Mouse (Mus musculus) kidney, adult 2 months (tissue): ENCODE results near the gene Syf2. TPM values are rescaled to one million over a fixed set of nuclear protein-coding genes. Genes with fewer than 3 reads are reported as not detected.

ENCODE experiments used
- DNase-seq: peaks from one replicate; pipeline ENCODE4 v3.0.0; 2021
- H3K27ac ChIP-seq: fragments of 200-500 bp; 2 replicates; pipeline ENCODE4 v1.5.1; 2012; ENCODE audit warnings: low read depth, low read length, control low read depth, inconsistent platforms; ENCODE audit not compliant: insufficient read depth
- H3K27me3 ChIP-seq: fragments of 200-500 bp; replicated peaks from 2 replicates; pipeline ENCODE4 v1.6.1; 2012; ENCODE audit warnings: mild to moderate bottlenecking, moderate library complexity, low read length, inconsistent platforms; ENCODE audit not compliant: control insufficient read depth, insufficient read depth
- H3K36me3 ChIP-seq: fragments of 200-500 bp; 2 replicates; pipeline ENCODE4 v1.6.1; 2012; ENCODE audit warnings: mild to moderate bottlenecking, moderate library complexity, low read length, inconsistent platforms; ENCODE audit not compliant: control insufficient read depth, insufficient read depth
- H3K4me1 ChIP-seq: fragments of 200-500 bp; 2 replicates; pipeline ENCODE4 v1.6.1; 2011; ENCODE audit warnings: low read length; ENCODE audit not compliant: control insufficient read depth, insufficient read depth
- H3K4me3 ChIP-seq: fragments of 200-500 bp; 2 replicates; pipeline ENCODE4 v1.5.1; 2011; ENCODE audit warnings: mild to moderate bottlenecking, low read depth, low read length, control low read depth; ENCODE audit not compliant: insufficient read depth
- CTCF ChIP-seq: fragments of 200-500 bp; conservative IDR thresholded peaks from 2 replicates; pipeline ENCODE4 v1.5.1; 2011; ENCODE audit warnings: low read depth, mild to moderate bottlenecking, control low read depth, low read length, moderate library complexity, mixed read lengths; ENCODE audit not compliant: insufficient read depth, insufficient read length
- POLR2A ChIP-seq: fragments of 200-500 bp; IDR thresholded peaks from one replicate; pipeline ENCODE4 v1.6.1; 2011; ENCODE audit warnings: low read depth, low read length, control low read depth
- WGBS: fragments of 180-500 bp; shearing (Covaris S2); methylation state at CpG from one replicate; pipeline ENCODE4 v1.1.7; 2018; 5-methylcytosine and 5-hydroxymethylcytosine counted together
- polyA plus RNA-seq: library from polyadenylated mRNA; depleted of rRNA; stranded (reverse); fragments of >200 nt; gene quantifications from 2 replicates; pipeline ENCODE4 v1.2.3, GENCODE M21; 2012

Syf2 gene
- polyA plus RNA-seq, 1 experiment, result 34.3 TPM

DNA sequence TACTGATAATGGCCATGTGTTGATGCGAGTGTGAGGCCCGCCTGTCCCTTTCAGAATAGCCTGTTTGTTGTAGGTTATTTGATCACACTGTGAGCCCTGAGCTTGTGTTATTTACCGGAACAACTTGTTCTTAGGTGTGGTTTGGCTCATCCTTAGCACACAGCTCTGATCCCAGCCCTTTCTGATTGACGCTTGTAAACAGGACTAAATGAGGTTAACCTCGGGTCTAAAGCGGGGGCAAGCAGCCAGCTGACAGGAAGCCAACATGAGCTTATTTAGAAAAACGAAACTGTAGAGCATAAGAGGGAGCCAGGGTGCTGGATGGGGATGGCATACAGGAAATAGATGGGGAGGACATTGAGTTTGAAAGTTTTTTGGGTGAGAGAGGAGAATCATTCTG lies 12.3 kb upstream of the Syf2 start:
- H3K27me3 ChIP-seq, result no peaks in the 10 kb centered on the region
- no peaks in the 10 kb centered on the region for H3K36me3 ChIP-seq
- DNase-seq, result peak; percentile 92
- H3K27ac ChIP-seq, result 0 out of 2 replicates have a peak overlapping the region, but pooled peaks have one; percentile 24
- 20% methylated on average over 7 of the region's 7 CpGs for WGBS
- TF ChIP-seq POLR2A (no peak), CTCF (no peak)
- peaks cover 7% of the 10 kb centered on the region; the same call in 1 of the 2 replicates for H3K4me1 ChIP-seq
- no peak overlapping the region for H3K4me3 ChIP-seq

DNA sequence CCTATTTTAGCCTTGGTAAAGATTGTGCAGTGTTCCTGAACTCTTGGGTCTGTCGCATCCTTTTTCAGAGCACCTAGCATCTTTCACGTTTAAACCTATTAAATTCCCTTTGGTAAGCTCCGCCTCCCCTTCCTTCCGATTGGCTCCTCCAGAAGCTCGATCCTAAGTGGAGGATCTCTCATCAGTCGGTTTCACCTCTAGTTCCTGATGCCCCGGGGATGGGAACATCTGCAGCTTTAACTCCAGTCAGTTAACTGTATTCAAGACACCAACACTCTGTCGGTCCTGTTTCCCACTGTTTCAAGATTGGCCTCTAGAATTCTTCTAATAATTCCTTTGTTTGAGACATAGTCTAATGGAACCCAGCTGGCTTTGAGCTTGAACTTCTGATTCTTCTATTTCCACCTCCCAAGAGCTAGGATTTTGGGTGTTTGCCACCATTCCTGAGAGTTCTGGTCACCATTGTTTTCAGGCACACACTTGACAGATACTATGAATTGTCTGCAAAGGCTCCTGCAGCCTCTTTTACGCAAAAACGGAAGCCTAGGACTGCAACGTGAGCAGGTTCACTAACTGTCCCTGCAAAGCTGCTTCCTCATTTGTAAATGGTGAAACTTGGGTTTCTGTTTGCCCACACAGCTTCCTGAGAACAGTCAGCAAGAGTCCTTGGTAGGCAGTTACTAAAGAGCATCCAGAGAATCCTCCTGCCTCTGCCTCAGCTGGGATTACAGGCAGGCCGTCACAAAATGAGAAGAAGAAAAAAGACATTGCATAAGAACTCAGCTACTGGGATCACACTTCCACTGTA lies 10.8 kb upstream of the Syf2 start:
- peaks cover 2% of the 10 kb centered on the region; the same call in 1 of the 2 replicates for H3K36me3 ChIP-seq
- no peak for DNase-seq
- no peak overlapping the region for H3K4me3 ChIP-seq
- no peak overlapping the region for H3K27ac ChIP-seq
- no peaks in the 10 kb centered on the region for H3K27me3 ChIP-seq
- peaks cover 7% of the 10 kb centered on the region; the same call in 1 of the 2 replicates for H3K4me1 ChIP-seq
- TF ChIP-seq CTCF (no peak), POLR2A (no peak)
- WGBS, result 47% methylated on average over 12 of the region's 12 CpGs

DNA sequence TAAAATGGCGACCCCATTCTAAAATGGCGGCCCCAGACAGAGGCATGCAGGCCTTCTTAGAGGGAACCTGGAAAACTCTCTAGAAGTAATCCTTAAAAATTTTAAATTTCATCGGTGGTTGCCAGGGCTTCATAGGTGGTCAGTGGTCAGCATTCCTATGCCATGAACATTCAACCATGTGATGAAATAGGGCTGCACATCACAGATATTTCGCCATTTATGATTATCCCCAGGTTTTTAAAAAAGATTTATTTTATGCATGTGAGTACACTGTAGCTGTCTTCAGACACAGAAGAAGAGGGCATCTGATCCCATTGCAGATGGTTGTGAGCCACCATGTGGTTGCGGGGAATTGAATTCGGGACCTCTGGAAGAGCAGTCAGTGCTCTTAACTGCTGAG lies 10.1 kb upstream of the Syf2 start:
- no peak for DNase-seq
- WGBS, result 95% methylated on average over 6 of the region's 6 CpGs
- peaks cover 7% of the 10 kb centered on the region; the same call in 1 of the 2 replicates for H3K4me1 ChIP-seq
- H3K4me3 ChIP-seq, result no peak overlapping the region
- no peaks in the 10 kb centered on the region for H3K27me3 ChIP-seq
- no peak overlapping the region for H3K27ac ChIP-seq
- peaks cover 7% of the 10 kb centered on the region for H3K36me3 ChIP-seq
- TF ChIP-seq POLR2A (no peak), CTCF (no peak)

DNA sequence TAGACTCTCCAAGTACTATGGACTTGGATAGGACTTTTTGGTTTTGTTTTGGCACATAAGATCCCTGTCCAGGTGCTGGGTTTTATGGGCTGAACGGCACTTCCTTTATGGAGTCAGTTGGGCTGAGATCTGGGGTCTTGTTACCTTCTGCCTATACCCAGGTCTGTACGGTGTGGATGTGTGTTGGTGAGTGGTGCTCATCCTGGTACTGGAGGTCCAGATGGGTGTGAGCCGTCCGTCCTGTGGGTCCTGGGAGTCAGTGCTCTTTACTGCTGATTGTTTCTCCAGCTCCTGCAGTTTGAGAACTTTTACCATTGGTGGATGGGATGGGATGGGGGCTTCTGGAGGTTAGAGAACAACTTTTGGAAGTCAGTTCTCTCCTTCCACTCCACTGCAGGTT lies 9.0 kb upstream of the Syf2 start:
- H3K4me1 ChIP-seq, result peaks cover 10% of the 10 kb centered on the region; the same call in 1 of the 2 replicates
- WGBS, result 95% methylated on average over 4 of the region's 4 CpGs
- peaks cover 11% of the 10 kb centered on the region for H3K36me3 ChIP-seq
- H3K27ac ChIP-seq, result no peak overlapping the region
- no peak for DNase-seq
- no peaks in the 10 kb centered on the region for H3K27me3 ChIP-seq
- H3K4me3 ChIP-seq, result no peak overlapping the region
- TF ChIP-seq POLR2A (no peak), CTCF (no peak)

DNA sequence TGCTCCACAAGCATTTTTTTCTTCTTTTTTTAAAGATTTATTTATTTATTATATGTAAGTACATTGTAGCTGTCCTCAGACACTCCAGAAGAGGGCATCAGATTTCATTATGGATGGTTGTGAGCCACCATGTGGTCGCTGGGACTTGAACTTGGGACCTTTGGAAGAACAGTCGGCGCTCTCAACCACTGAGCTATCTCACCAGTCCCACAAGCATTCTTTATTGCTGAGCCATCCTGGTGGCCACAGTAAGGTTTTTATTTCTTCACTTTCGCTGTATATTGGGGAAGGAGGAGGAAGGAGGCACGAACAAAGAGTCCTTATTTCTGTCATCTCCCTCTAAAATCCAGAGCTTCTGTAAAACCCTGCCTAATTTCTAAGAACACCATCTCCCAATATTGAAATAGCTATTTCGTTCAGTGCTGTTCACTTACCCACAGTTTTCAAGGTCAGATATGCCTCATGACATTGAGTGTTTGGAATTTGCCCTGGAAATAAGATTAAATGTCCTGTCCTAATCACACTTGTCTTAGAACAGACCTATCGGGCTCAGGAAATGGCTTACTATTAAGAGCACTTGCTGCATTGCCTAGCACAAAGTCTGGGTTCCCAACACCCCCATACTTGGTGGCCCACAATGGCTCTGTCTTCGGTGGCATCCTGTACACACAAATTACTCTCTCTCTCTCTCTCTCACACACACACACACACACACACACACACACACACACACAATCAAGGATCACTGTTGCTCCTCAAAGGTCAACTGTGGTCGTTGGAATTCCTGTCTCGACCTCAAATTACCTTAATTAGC lies 8.4 kb upstream of the Syf2 start:
- peaks cover 15% of the 10 kb centered on the region for H3K36me3 ChIP-seq
- peak overlapping the region; percentile 98 for H3K27ac ChIP-seq
- DNase-seq, result no peak
- H3K4me3 ChIP-seq, result peak overlapping the region; percentile 59
- 45% methylated on average over 10 of the region's 10 CpGs for WGBS
- no peak for TF ChIP-seq POLR2A
- no peak for TF ChIP-seq CTCF
- peaks cover 10% of the 10 kb centered on the region; the same call in 1 of the 2 replicates for H3K4me1 ChIP-seq
- no peaks in the 10 kb centered on the region for H3K27me3 ChIP-seq

DNA sequence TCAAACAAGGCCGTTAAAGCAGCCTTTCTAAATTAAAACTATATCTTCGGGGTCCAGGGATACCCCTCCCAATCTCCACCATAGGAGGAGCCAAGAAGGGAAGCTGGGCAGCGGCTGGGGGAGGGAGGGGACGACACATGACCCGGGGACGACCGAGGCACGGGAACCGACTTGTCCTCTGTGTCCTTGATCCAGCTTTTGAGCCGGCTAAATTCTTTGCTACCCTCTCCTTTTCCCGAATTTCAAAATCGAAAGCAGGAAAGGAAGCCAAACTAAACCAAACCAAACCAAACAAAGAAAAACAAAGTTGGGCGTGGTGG lies 7.8 kb upstream of the Syf2 start:
- Histone ChIP-seq H3K27me3 (no peaks in the 10 kb centered on the region), H3K4me1 (peaks cover 10% of the 10 kb centered on the region; the same call in 1 of the 2 replicates), H3K36me3 (peaks cover 17% of the 10 kb centered on the region), H3K27ac (peak overlapping the region; percentile 98), H3K4me3 (peak overlapping the region; percentile 59)
- under 1% methylated on average over 13 of the region's 13 CpGs for WGBS
- TF ChIP-seq POLR2A (peak; percentile 13), CTCF (no peak)
- peak; percentile 85 for DNase-seq
